Mouse (Mus musculus): ENCODE measurements at regions not wholly inside any gene's neighbourhood (a gene's known extent, or its start where the extent isn't known, plus 50 kb on each side); places are given as distances from the start of the nearest gene placed in this dataset.

- no peak for DNase-seq (ENCODE audit: low spot score)
These were observed 109.0 kb upstream of the Spats2l start for GRCm38 (mm10) chr1:57664962-57665361.

DNA sequence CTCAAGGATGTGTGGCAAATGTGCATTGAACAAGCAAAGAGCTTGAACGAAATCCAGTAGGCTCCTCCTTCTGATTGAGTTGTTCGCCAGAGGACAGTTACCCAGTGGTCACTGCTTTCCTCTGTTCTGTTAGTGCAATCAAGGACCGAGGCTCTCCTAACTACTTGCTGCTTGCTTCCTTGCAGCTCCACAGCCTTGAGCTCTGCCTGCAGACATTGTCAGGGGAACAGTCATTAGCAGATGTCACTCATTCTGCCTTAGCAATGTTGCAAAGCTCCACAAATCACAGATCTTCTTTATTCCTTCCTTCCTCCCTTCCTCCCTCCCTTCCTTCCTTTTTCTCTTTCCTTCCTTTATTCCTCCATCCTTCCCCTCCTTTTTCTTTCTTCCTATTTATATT, 108.2 kb upstream of the Spats2l start:
- DNase-seq (ENCODE audit: low spot score), result no peak

DNA sequence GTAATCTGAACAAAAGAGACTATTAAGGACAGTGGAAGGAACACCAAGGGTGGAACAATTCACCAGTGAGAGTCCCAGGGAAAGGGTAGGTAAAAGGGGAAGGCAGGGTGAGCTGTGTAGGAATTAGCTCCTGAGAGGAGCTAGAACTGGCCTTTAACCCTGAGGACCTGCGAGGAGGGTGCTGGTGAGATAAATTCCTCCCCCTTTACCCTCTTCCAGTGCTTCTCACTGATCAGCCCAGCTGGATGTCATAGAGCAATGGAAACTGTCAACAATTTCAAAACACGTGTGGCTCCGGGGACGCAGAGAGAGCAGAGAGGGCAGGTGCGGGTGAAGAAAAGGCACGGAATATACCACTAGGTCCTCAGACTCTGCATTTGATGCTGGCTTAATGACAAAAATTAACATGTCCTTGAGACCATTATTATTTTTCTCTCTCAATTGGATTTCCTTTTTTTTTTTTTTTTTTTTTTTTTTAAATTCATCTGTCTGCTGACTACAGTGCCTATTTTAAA, 107.7 kb upstream of the Spats2l start:
- no peak for DNase-seq (ENCODE audit: low spot score)

- no peak for DNase-seq (ENCODE audit: low spot score)
These were observed 100.5 kb upstream of the Spats2l start for GRCm38 (mm10) chr1:57673415-57673814.

DNA sequence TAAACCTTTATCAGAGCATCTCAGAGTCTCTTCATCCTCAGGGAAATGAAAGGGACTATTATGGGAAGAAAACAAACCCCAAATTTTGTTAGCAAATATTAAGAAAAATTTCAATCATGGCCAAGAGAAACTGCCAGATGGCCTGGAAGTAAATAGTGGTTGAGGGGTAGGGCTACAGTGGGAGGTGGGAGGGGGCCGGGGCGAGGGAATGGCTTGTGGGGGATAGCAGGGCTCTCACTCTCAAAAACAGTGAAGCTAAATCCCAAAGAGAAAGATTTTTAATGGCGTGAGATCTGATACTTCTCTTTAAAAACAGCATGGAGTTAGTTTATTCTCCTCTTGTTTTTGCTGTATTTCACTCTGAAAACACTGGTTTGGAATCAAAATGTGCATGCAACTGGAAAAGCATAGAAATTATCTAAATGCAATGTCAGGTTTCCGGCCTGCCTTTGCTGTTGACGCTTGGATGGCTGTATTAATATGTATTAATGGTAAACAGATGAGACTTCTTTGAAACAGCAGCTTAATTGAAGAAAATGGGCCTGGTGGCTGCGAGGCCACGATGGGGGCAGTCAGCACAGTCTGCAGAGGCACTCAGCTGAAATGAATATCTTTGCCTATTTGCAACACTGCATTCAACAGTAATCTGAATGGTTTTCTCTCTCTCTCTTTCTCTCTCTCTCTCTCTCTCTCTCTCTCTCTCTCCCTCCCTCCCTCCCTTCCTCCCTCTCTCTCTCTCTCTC, 99.8 kb upstream of the Spats2l start:
- DNase-seq (ENCODE audit: low spot score), result no peak

DNA sequence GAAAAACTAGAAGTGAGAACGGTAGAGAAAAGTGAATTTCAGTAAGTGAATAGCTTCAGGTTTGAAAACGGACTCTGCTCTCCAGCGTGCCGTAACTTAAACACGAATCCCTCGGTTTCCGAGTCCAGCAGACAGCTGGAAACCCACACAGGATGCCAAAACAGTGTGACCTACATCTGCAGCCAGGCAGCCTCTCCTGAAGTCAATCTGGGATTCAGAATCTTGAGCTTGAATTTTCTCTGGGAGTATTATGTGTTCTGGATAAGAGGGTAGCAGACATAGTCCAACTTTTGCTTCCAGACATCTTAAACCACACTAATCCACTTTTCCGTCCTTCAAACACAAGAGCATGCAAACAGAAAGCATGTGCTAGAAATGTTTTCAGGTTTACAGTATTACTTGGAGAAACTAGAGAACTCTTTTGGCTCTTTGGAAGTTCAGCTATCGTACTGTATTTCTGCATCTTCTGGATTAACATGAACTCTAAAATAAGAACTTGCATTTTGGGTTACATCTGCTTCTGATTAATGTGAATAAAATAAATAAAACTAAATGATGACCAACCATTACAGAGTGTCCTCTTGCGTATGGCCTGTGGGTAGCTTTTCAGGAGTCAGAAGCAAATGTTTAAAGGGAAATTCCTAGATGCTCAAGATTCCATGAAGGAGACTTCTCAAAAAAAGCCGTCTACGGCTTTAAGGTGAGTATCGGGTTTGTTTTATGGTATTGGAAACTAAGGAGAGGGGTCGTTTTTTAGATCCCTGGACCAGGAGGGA, 89.4 kb upstream of the Spats2l start:
- no peak for DNase-seq (ENCODE audit: low spot score)

GRCm38 (mm10) chr1:57689253-57689652, 84.7 kb upstream of the Spats2l start:
- DNase-seq (ENCODE audit: low spot score), result no peak

GRCm38 (mm10) chr1:57707906-57708305, 66.1 kb upstream of the Spats2l start:
- DNase-seq (ENCODE audit: low spot score), result no peak

GRCm38 (mm10) chr1:57712916-57713503, 61.0 kb upstream of the Spats2l start:
- DNase-seq (ENCODE audit: low spot score), result no peak

DNA sequence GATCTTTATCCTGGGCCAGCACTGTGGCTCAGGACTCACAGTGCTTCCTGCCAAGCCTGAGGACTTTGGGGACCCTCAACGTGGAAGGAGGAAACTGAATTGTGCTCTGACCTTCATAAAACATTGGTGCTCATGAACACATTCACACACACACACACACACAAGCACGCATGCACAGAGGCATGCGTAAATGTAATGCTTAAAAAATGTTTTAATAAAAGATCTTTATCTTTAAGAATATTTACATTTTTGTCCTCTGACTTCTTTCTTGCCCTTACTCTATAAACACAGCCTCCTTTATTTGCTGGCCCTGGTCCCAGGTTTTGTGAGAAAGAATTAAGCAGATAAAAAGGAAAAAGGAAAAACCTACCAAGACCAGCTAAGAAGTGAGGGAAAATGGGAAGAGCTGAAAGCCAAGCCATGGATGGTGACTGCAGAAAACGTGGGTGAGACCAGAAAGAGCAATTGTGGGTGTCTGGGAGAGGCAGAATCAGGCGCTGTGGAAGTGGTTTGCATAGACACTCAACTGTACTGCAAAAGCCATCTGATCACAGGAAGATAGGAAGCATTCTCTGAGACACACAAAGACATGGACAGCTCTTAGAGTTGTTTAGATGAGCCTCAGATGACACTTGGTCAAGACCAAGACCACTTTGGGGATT, 56.7 kb upstream of the Spats2l start:
- no peak for DNase-seq (ENCODE audit: low spot score)

DNA sequence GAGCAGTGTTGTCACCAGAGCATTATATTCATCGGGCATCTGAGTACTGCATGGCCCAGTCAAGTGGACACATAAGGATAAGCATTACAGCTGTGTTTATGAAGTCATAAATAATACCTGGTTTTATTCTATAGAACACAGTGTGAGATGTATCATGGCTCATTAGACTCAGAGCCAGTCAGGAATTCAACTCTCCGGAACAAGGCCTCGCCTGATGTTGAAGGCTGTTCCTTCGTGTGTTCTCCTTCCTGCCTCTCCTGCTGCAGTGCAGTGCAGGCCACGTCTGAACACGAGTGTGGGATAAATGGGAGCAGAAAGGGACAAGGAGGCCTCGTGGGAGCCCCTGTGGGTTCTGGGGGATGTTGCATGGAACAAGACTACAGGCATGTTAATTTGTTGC, 55.6 kb upstream of the Spats2l start:
- no peak for DNase-seq (ENCODE audit: low spot score)

All from yolk sac, embryonic 10.5 days (tissue).